Mouse (Mus musculus) adrenal gland, adult 18-20 months (tissue): ENCODE results near the gene Bco2. TPM values are rescaled to one million over a fixed set of nuclear protein-coding genes. Genes with fewer than 3 reads are reported as not detected.

Experiments
- DNase-seq, 2 experiments: peaks; one replicate each; pipeline ENCODE4 v3.0.0; 2021 to 2022; ENCODE audit warnings: low spot score in 2 of 2
- total RNA-seq, 2 experiments: library from RNA; stranded (reverse); gene quantifications; 1 replicate in 1 of 2; 2 replicates in 1 of 2; pipeline ENCODE4 v1.2.3; 2021

The Bco2 gene
- total RNA-seq, 2 experiments from 2014 or later = 4.6 to 4.7 TPM

DNA sequence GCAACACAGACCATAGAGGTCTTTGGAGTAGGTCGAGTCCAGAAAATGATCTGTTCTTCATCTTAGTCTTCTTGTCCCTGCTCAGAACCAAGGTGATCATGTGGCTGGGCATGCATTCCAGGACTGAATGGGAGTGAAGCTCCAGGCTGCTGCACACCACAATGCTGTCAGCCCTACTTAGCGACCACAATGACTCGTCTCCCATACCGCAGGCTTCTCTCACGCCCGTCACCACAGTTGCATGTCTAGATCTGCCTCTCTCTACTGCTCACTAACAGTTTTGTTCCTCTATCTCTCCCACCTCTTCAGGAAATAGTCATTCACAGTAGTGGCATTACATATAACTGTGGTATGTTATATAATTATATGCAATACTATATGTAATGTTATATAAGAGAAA is 34.2 kb downstream of the Bco2 start:
- no peak for DNase-seq

DNA sequence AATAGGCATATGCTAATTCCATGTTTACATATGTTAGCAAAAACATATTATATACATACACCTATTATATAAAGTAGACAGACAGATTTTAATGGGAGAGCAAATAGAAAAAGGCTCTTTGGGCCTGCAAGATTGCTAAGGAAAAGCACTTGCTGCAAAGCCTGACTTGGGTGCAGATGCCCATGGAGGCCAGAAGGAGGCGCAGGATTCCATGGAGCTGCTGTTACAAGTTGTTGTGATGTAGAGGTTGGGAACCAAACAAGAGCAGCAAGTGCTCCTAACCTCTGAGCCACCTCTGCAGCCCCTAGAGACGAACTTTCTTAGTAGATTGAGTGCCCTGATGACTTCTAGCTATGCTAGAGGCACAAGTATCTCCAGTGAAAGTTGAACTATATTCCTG is 36.2 kb downstream of the Bco2 start:
- no peak for DNase-seq

DNA sequence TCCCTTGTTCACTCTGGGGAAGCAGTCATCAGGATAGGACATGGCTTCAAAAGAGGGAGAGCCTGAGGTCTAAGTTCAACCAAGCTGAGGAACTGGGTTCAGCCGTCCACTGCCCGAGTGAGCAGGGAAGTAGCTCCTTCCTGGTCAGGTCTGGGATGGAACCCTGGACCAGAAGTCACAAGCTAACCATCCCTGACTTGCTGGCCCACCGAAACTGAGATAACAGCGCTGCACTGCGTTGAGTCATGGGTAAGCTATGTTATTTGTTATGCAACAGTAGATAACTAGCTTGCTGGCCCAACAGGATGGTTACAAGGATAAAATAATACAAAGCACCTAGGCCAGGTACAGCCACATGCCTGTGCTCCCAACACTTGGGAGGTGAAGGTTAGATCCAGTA is 39.5 kb downstream of the Bco2 start:
- no peak for DNase-seq

DNA sequence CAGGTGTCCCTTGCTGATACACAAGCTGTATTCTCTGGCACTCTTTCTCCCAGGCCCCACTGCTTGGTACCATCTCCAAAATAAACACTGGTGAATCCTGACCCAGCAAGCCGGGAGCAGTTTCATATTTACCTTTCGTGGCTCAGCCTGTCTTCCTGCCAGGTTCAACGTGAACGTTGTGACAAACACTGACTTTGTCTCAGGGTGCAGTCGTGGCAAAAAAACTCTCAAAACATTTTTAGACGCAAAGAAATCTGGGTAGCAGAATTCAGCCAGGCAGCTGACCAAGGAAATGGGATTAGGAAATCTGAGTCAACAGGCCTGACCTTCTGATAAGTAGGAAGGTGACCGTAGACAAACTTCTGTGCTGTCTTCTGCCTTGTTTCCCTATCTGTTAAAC is 47.4 kb downstream of the Bco2 start:
- no peak for DNase-seq

DNA sequence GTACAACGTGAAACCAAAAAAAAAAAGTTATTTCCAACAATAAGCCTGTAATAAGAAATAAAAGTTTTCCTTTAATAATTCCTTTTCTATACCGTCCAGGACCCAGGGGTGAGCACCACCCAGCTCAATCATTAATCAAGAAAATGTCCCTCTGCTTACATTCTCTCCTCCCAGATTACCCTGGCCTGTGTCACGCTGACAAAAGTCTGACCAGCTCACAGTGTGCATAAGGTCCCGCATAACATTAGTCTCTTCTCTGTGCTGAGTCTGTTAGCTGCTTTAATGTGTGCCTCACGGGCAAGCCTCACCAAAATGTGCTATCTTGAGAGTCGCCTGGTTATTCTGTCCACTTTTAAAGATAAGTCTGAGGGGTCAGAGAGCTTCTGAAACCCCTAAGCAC is 49.6 kb downstream of the Bco2 start:
- no peak for DNase-seq

DNA sequence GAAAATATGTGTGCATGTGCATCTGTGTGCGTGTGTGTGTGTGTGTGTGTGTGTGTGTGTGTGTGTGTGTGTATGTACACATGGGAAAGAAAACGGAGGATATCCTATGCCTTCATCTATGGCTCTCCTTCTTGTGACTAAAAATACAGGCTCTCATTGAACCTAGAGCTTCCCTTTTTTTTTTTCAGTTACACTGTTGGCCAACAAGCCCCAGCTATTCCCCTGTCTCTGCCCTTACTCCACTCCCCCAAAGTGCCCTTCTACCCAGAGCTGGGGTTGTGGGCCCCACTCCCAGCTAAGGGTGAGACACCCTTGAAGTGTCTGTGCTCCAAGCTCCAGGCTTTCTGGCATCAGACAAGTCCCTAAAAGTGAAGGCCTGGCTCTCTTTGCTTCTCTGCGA is 52.0 kb downstream of the Bco2 start:
- no peak for DNase-seq

DNA sequence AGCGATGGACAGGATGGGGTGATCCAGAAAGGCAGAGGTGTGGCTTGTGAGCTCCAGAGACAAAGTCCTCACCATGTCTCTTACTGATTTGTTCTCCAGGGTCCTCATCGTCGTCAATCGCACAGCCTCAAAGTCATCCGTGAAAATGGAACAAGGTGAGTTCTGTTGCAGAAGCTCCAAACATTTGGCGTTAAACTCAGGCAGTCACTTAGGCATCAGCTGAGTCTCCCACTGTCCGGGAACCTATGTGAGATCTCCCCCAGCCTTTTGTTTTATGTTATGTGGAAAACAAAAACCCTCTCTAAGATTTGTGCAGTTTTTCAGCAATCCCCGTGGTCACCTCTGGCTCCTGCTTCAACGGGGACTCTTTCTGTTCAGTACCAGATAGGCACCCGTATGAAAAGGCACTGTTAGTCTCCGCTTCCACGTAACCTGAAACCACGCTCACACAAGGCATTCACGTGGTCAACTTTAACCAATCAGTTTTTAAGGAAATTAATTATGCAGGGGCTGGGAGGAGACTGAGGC is 53.9 kb downstream of the Bco2 start:
- no peak for DNase-seq

DNA sequence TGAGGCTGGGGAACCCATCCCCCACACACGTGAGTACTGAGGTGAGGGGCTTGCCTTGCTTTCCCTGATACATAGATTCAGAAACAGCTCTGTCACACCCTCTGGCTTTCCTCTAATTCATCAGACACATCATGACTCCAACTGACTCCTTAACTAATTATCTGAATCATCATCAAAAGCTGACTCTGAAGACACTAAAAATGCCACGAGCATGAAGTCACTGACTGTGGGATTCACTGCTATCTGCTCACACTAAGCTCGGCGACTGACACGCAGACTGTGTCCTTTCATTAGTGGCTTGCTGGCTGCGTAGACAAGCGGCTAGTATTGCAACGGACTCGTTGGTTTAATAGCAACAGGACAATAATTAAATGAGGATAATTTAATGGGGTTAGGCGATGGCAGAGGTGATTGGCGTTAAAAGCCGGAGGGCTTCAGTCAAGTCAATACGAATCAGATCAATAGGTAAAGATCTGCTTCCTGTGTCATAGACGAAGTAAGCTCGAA is 54.5 kb downstream of the Bco2 start:
- DNase-seq = no peak

DNA sequence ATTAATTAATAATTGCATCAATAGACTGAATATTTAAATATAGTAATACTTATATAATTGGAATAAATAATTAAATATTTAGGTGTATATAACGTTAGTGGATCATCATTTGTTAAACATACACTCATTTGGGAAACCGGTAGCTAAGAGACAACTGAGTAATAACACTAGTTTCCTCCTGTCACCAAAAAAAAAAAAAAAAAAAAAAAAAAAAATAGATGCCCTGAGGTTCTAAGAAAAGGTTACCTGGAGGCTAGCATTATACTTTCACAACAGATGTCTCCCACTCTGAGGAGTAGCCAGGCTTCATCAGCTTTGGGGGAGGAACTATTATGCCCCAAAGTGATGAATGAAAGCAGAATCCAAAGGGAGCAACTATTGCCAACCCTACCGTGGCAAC is 55.2 kb downstream of the Bco2 start:
- no peak for DNase-seq

DNA sequence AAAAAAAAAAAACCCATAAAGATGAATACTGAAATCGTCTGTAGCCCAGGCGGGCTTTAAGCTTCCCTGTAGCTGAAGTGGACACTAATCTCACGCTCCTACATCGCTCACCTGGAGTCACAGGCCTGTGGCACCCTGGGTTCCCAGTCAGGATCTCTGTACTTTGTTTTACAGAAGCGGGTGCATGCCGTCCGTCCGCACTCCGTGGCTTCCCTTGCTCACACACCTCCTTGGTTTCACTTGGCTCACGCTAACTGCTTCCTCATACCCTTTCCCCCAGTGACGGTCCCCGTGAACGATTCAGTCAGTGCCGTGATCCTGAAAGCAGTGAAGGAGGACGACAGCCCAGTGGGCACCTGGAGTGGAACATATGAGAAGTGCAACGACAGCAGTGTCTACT is 56.2 kb downstream of the Bco2 start:
- DNase-seq = no peak

DNA sequence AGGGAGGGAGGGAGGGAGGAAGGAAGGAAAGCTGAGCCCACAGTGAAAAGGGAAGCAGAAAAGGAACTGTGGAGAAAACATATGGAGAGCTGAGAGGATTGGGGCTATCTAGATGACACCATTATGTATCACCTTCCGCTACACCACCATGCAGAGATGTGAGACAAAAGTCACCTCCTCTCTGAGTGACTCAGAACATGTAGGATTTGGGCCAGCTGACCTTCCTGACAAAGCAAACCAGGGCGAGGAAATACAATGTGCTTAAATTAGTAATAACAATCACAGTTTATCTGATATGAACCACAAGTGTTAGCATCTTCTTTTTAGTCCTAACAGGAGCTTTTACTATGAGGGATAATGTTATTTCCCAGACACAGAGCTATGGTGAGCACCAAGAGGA is 57.4 kb downstream of the Bco2 start:
- DNase-seq = no peak

DNA sequence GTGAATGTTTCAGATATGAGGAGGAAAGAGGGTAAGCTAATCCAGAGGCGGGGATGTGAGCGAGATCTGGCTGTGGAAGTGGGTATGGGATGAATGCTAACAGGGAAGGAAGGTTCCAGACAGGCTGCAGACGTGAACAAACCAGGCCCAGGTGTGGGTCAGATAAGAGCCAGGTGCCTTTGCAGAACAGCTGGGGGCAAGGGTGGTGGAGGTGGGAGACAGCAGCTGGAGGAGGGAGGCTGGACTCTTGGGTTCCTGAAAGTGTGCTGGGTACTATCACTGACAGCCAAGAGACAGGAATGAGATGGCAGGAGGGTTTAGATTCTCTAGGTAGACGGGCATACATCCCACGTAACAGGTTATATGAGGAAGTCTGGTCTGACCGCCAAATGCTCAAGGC is 57.9 kb downstream of the Bco2 start:
- no peak for DNase-seq

DNA sequence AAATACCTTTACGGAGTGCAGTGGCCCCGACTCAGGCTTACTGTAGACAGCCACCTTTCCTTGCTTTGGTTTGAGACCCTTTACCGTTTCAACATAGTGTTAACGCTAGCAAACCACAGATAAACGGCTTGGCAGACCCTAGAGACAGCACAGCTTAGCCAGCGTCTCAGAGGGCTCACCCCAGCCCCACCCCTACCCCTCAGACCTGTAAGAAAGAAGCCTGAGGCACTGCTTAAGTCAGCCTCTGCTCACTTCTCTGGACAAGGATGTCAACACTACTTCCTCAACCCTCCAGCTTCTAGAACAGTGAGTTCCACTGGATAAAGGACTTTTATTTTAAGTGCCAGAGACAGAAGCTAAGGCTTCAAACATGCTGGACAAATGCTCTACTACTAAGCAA is 58.4 kb downstream of the Bco2 start:
- DNase-seq = no peak

DNA sequence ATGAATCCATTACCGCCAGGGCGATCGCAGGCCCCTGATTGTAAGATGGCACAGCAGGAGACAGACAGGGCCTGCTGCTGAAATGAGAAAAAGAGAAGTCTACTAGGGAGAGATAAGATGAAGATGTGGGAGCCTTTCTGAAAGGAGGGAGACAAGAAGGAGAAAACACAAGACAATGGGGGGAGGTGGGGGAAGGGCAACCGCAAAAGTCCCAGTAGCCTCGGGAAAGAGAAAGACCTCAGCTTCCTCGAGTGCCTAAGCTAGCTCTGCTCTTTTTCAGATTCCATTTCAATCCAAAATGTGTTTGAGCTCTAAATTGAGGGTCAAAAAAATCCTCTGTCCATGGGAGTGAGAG is 58.9 kb downstream of the Bco2 start:
- DNase-seq = no peak

DNA sequence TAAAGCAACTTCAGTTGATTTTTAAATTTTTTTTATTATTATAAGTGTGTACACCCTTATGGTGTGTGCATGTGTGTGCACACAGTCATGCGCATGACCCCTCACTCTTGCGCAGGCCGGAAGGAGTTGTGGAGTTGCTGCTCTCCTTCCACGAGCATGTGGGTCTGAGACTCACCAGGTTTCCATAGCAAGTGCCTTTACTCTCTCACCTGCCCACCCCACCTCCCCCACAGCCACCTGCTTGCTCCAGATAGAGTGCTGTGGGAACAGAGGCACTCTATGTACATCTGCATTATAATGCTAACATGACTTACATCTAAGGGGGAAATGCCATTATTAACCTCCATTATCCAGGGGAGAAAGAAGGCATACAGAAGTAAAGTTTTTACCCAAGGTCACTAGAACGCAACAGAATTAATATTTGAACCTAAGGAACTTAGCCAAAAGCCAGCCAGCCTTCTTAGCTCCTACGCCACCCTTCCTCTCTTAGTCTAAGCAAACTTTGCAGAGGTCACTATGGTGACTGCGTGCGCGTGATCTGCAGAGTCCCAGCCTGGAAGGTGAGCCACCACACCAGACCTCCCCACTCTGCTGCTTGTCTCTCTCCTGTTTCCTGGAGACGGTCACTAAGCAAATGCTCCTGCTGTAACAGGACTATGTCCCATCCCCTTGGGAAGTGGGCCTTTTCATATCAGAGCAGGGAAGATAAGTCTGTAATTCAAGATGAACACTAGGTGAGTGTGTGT is 59.4 kb downstream of the Bco2 start:
- DNase-seq = no peak

DNA sequence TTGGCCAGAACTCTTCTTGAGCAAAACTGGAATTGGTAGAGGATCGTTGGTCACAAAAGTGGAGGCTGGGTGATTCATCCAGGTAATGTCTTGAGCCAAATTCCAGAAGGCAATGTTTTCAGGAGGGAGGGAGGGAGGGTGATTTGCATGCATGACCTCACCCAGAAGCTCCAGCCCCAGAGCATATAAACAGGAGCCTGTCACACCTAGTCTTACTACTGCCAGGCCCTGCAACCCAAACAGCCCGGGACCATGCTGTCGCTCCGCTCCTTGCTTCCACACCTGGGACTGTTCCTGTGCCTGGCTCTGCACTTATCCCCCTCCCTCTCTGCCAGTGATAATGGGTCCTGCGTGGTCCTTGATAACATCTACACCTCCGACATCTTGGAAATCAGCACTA is 60.7 kb downstream of the Bco2 start, which contains the start of gene Plet1:
Gene Plet1 (plus strand): TSS at position 215 of the 400 bp plus-strand sequence.
- DNase-seq = no peak

DNA sequence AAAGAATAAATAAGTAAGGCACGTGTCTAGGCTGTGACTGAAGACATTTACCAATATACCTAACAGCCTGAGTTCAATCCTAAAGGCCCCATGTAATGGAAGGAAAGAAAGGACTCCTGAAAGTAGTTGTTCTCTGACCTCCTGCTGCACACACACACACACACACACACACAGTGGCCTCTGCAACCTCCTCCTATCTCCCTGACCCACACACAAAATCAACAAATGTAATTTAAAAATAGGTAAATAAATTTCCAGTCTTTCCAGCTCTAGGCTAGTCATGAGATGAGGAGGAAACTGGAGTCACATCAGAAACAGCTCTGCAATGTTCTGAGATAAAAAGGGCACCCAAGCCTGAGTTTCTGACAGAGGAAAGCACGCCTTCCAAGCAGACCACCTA is 61.2 kb downstream of the Bco2 start:
- no peak for DNase-seq

DNA sequence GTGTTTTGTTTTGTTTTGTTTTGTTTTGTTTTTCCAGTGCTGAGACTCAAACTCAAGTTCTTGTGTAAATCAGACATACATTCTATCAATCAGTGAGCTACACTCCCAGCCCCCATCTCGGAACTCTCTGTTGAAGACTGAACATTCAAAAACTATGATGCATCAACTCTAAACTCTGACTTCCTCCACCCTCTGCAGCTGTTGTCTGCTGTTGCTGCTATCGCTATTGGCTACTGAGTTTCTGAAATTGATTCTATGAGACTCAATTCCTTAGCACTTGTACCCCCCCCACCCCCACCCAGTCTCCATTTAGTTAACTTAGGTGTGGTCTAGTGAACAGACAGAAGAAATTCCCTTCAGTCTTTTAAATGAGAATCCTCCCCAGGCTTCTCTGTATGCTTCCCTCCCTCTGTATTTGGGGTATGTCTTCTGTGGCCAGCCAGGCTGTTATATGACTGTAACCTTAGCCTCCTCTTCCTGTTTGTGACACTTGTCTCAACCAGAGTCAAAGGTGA is 63.4 kb downstream of the Bco2 start:
- no peak for DNase-seq

DNA sequence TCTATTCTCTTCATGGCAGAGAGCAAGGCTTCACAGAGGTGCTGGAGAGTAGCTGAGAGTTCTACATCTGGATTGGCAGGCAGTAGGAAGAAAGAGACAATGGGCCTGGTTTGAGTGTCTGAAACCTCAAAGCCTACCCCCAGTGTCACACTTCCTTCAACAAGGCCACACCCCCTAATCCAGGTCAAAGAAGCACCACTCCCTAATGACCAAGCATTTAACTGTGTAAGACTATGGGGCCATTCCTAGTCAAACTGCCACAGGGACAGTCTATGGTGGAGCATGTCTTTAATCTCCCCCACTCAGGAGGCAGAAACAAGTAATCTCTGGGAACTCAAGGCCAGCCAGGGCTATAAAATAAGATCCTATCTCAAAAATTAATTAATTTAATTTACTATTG is 64.1 kb downstream of the Bco2 start:
- DNase-seq = no peak

DNA sequence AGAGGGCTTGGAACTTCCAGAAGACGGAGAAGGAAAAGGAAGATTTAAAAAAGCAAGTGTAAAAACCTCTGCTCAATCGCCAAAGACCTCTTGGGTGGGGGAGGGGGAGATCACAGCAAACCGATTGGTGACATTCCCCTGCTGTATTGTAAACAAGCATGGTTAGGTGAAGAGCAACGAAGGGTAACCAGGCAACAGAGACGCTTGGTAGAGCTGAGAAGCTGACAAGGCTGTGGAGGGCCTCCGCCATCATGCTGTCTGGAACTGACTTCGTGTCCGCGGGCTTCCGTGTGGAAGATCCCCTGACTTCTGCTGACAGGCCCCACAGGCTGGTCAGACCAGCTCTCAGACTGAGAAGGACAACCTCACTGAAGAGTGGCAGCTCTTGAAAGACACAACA is 69.5 kb downstream of the Bco2 start:
- DNase-seq = no peak
